Mouse (Mus musculus): ENCODE data around the gene Mfsd6l. TPM values are rescaled to one million over a fixed set of nuclear protein-coding genes. Genes with fewer than 3 reads are reported as not detected.

Mfsd6l gene
- total RNA-seq, 2 experiments from 2014 or later = not detected

GRCm38 (mm10) chr11:68607046-68607445 lies 51.1 kb downstream of the Mfsd6l start:
- no peak for DNase-seq

Other genes with a start within 250 kb of the Mfsd6l start
- 1 to 10 TPM; 6.2 to 7.3 TPM for gene Ntn1, start 155.4 kb upstream of the Mfsd6l start, total RNA-seq (2021)
- 1 to 10 TPM; 1.2 to 2.8 TPM for gene Pik3r5, start 124.1 kb upstream of the Mfsd6l start, total RNA-seq (2021)
- 1 to 10 TPM; 1.5 to 2.5 TPM for gene Pik3r6, start 53.2 kb upstream of the Mfsd6l start, total RNA-seq (2021)
- 1 to 10 TPM; 2.3 to 2.4 TPM for gene Ccdc42, start 30.8 kb downstream of the Mfsd6l start, total RNA-seq (2021)
- 100 to 1,000 TPM; 140 to 143 TPM for gene Myh10, start 135.4 kb downstream of the Mfsd6l start, total RNA-seq (2021)